Mouse (Mus musculus): Measurements from ENCODE around the gene Ing1.

GRCm38 (mm10) chr8:11570742-11571141 lies 15.4 kb downstream of the Ing1 start:
- TF ChIP-seq GATA1 (IDR thresholded peaks at IDR 0.05; ENCODE audit: borderline replicate concordance, low read length) (no peak), FLI1 (IDR thresholded peaks at IDR 0.05; ENCODE audit: low read length) (no peak)

Data from megakaryocyte, embryonic 14.5 days (primary cell).